Mouse (Mus musculus): Measurements from ENCODE around the gene Faap20. TPM values are rescaled to one million over a fixed set of nuclear protein-coding genes. Genes with fewer than 3 reads are reported as not detected.

Faap20 gene
- polyA plus RNA-seq, 1 experiment: 18.7 TPM

GRCm38 (mm10) chr4:155249257-155249647, 350 bp upstream of the Faap20 start:
- Histone ChIP-seq H3K27ac (replicated peaks; ENCODE audit: low read depth, low read length) (peak overlapping the region; percentile 86), H3K4me3 (ENCODE audit: insufficient read depth, low read depth, low read length) (peak overlapping the region; percentile 90), H3K4me1 (ENCODE audit: control insufficient read depth, insufficient read depth, insufficient read length, low read length) (peaks cover 11% of the 10 kb centered on the region)

- peak overlapping the region; percentile 90 for H3K4me3 ChIP-seq (ENCODE audit: insufficient read depth, low read depth, low read length)
- peaks cover 11% of the 10 kb centered on the region for H3K4me1 ChIP-seq (ENCODE audit: control insufficient read depth, insufficient read depth, insufficient read length, low read length)
- H3K27ac ChIP-seq (replicated peaks; ENCODE audit: low read depth, low read length): peak overlapping the region; percentile 94
Measured at GRCm38 (mm10) chr4:155250361-155251117, 937 bp downstream of the Faap20 start.

- no peak overlapping the region for H3K27ac ChIP-seq (replicated peaks; ENCODE audit: low read depth, low read length)
Measured at GRCm38 (mm10) chr4:155251147-155251546, 1.5 kb downstream of the Faap20 start.

GRCm38 (mm10) chr4:155252253-155252652, 2.7 kb downstream of the Faap20 start:
- peaks cover 6% of the 10 kb centered on the region for H3K4me1 ChIP-seq (ENCODE audit: control insufficient read depth, insufficient read depth, insufficient read length, low read length)
- H3K4me3 ChIP-seq (ENCODE audit: insufficient read depth, low read depth, low read length): no peak overlapping the region
- no peak overlapping the region for H3K27ac ChIP-seq (replicated peaks; ENCODE audit: low read depth, low read length)

More at GRCm38 (mm10) chr4:155251147-155251546, 1.5 kb downstream of the Faap20 start:
- H3K4me1 ChIP-seq (ENCODE audit: control insufficient read depth, insufficient read depth, insufficient read length, low read length): peaks cover 11% of the 10 kb centered on the region
- H3K4me3 ChIP-seq (ENCODE audit: insufficient read depth, low read depth, low read length): no peak overlapping the region

GRCm38 (mm10) chr4:155264521-155265321, 15.1 kb downstream of the Faap20 start:
- Histone ChIP-seq H3K27ac (replicated peaks; ENCODE audit: low read depth, low read length) (no peak overlapping the region), H3K4me3 (ENCODE audit: insufficient read depth, low read depth, low read length) (no peak overlapping the region), H3K4me1 (ENCODE audit: control insufficient read depth, insufficient read depth, insufficient read length, low read length) (peaks cover 6% of the 10 kb centered on the region; the same call in 1 of the 2 replicates)

- Histone ChIP-seq H3K4me3 (ENCODE audit: insufficient read depth, low read depth, low read length) (no peak overlapping the region), H3K27ac (replicated peaks; ENCODE audit: low read depth, low read length) (no peak overlapping the region), H3K4me1 (ENCODE audit: control insufficient read depth, insufficient read depth, insufficient read length, low read length) (peaks cover 6% of the 10 kb centered on the region; the same call in 1 of the 2 replicates)
Measured at GRCm38 (mm10) chr4:155267047-155267543, 17.5 kb downstream of the Faap20 start.

- no peak overlapping the region for H3K4me3 ChIP-seq (ENCODE audit: insufficient read depth, low read depth, low read length)
- peaks cover 6% of the 10 kb centered on the region; the same call in 1 of the 2 replicates for H3K4me1 ChIP-seq (ENCODE audit: control insufficient read depth, insufficient read depth, insufficient read length, low read length)
- peak overlapping the region; percentile 35; the same call in 1 of the 2 replicates for H3K27ac ChIP-seq (replicated peaks; ENCODE audit: low read depth, low read length)
Measured at GRCm38 (mm10) chr4:155267639-155268175, 18.1 kb downstream of the Faap20 start.

GRCm38 (mm10) chr4:155268382-155268781, 18.8 kb downstream of the Faap20 start:
- no peak overlapping the region for H3K27ac ChIP-seq (replicated peaks; ENCODE audit: low read depth, low read length)
- H3K4me1 ChIP-seq (ENCODE audit: control insufficient read depth, insufficient read depth, insufficient read length, low read length): peaks cover 6% of the 10 kb centered on the region; the same call in 1 of the 2 replicates
- no peak overlapping the region for H3K4me3 ChIP-seq (ENCODE audit: insufficient read depth, low read depth, low read length)

- H3K27ac ChIP-seq (replicated peaks; ENCODE audit: low read depth, low read length): no peak overlapping the region
- H3K4me1 ChIP-seq (ENCODE audit: control insufficient read depth, insufficient read depth, insufficient read length, low read length): no peaks in the 10 kb centered on the region
- no peak overlapping the region for H3K4me3 ChIP-seq (ENCODE audit: insufficient read depth, low read depth, low read length)
Measured at GRCm38 (mm10) chr4:155274451-155274850, 24.8 kb downstream of the Faap20 start.

- Histone ChIP-seq H3K27ac (replicated peaks; ENCODE audit: low read depth, low read length) (no peak overlapping the region), H3K4me1 (ENCODE audit: control insufficient read depth, insufficient read depth, insufficient read length, low read length) (no peaks in the 10 kb centered on the region), H3K4me3 (ENCODE audit: insufficient read depth, low read depth, low read length) (no peak overlapping the region)
Measured at GRCm38 (mm10) chr4:155274851-155275250, 25.2 kb downstream of the Faap20 start.

- no peak overlapping the region for H3K27ac ChIP-seq (replicated peaks; ENCODE audit: low read depth, low read length)
Measured at GRCm38 (mm10) chr4:155277963-155278362, 28.4 kb downstream of the Faap20 start.

GRCm38 (mm10) chr4:155279054-155279453, 29.5 kb downstream of the Faap20 start:
- Histone ChIP-seq H3K4me1 (ENCODE audit: control insufficient read depth, insufficient read depth, insufficient read length, low read length) (peaks cover 14% of the 10 kb centered on the region), H3K27ac (replicated peaks; ENCODE audit: low read depth, low read length) (no peak overlapping the region)

More at GRCm38 (mm10) chr4:155277963-155278362, 28.4 kb downstream of the Faap20 start:
- no peak overlapping the region for H3K4me3 ChIP-seq (ENCODE audit: insufficient read depth, low read depth, low read length)
- peaks cover 10% of the 10 kb centered on the region for H3K4me1 ChIP-seq (ENCODE audit: control insufficient read depth, insufficient read depth, insufficient read length, low read length)

GRCm38 (mm10) chr4:155279926-155280767, 30.5 kb downstream of the Faap20 start:
- H3K4me1 ChIP-seq (ENCODE audit: control insufficient read depth, insufficient read depth, insufficient read length, low read length): peaks cover 15% of the 10 kb centered on the region
- H3K4me3 ChIP-seq (ENCODE audit: insufficient read depth, low read depth, low read length): no peak overlapping the region
- H3K27ac ChIP-seq (replicated peaks; ENCODE audit: low read depth, low read length): no peak overlapping the region

More at GRCm38 (mm10) chr4:155279054-155279453, 29.5 kb downstream of the Faap20 start:
- no peak overlapping the region for H3K4me3 ChIP-seq (ENCODE audit: insufficient read depth, low read depth, low read length)

GRCm38 (mm10) chr4:155280768-155281121, 31.1 kb downstream of the Faap20 start:
- Histone ChIP-seq H3K4me1 (ENCODE audit: control insufficient read depth, insufficient read depth, insufficient read length, low read length) (peaks cover 15% of the 10 kb centered on the region), H3K27ac (replicated peaks; ENCODE audit: low read depth, low read length) (no peak overlapping the region), H3K4me3 (ENCODE audit: insufficient read depth, low read depth, low read length) (no peak overlapping the region)

Data from brown adipose tissue, adult 24 weeks (tissue).